In genomic region chr4:117886644-117887043, GRCm38 (mm10) we compare ENCODE assay signal across 8 mouse cellular contexts. TPM values are rescaled to one million over a fixed set of nuclear protein-coding genes. Genes with fewer than 3 reads are reported as not detected.
DNase-seq lines count a peak whose midpoint lies in the region; ATAC-seq and TF ChIP-seq lines count a peak whose summit lies in the region.

No protein-coding gene starts in this region.

- 2% methylated on average over 22 of the region's 24 CpGs for WGBS in heart, postnatal 0 days

- H3K9me3 ChIP-seq in heart, postnatal 0 days (replicated peaks; ENCODE audit: control insufficient read depth, low read length), result no peaks in the 10 kb centered on the region

- H3K4me1 ChIP-seq in heart, postnatal 0 days (ENCODE audit: control insufficient read depth, insufficient read depth), result peaks cover 4% of the 10 kb centered on the region; the same call in 1 of the 2 replicates

- peaks cover 25% of the 10 kb centered on the region for H3K36me3 ChIP-seq in heart, postnatal 0 days (replicated peaks; ENCODE audit: control insufficient read depth, insufficient read depth, low read length)

- H3K4me3 ChIP-seq in heart, postnatal 0 days (ENCODE audit: low read depth, low read length), result peak overlapping the region; percentile 90

- H3K27me3 ChIP-seq in heart, postnatal 0 days (ENCODE audit: control insufficient read depth, insufficient read depth, low read length), result no peaks in the 10 kb centered on the region

- H3K4me2 ChIP-seq in heart, postnatal 0 days (ENCODE audit: low read depth, low read length), result peak overlapping the region; percentile 97

- peak overlapping the region; percentile 77 for H3K9ac ChIP-seq in heart, postnatal 0 days (replicated peaks; ENCODE audit: low read depth, low read length)

- TF ChIP-seq EP300 in heart, postnatal 0 days (IDR thresholded peaks at IDR 0.05; ENCODE audit: low read depth), result no peak

- no peak for TF ChIP-seq CTCF in heart, postnatal 0 days (IDR thresholded peaks at IDR 0.05; ENCODE audit: low read depth)

- DNase-seq in cerebellum, adult 11-12 months, result peak; percentile 64
- no peak for DNase-seq in cerebellum, adult 18-20 months
- DNase-seq in R1 (ENCODE audit: low read depth, low spot score) (peak; percentile 54), liver (peak; percentile 63)
- DNase-seq in heart, postnatal 0 days (ENCODE audit: low spot score), result no peak
- no peak for DNase-seq in left cerebral cortex, postnatal 14 days (ENCODE audit: low spot score in 2 of 2)
- DNase-seq in left cerebral cortex, postnatal 4 days, result no peak

- intact Hi-C loops in left cerebral cortex, postnatal 14 days (cut with DNase I), result no loop called here
- intact Hi-C loops in left cerebral cortex, postnatal 4 days (cut with DNase I), result no loop called here

- peak overlapping the region; percentile 54 for H3K27ac ChIP-seq in heart, postnatal 0 days (ENCODE audit: low read depth)

- no peak for ATAC-seq in heart, postnatal 0 days (ENCODE audit: insufficient read depth, low read depth)
- ATAC-seq in monocyte, adult 5-6 weeks (replicated peaks; ENCODE audit: insufficient number of reproducible peaks, low FRiP score, low TSS enrichment, poor library complexity, severe bottlenecking), result peak; percentile 32

RNA-seq across cellular contexts. Expression of gene Atp6v0b, which starts 0.5 kb away (rescaled TPM):
- 314 and 356 TPM in 2 replicates for total RNA-seq in heart, postnatal 0 days (2014; rRNA removed; ENCODE audit: low replicate concordance)
- polyA plus RNA-seq in heart, postnatal 0 days (2015; fragmentation: Nextera tagmentation; extraction: Ambion mirVana), result 216 and 235 TPM in 2 replicates
- total RNA-seq in monocyte, adult 5-6 weeks (2017), result 121 to 188 TPM (median 178 TPM) in 3 replicates
- total RNA-seq in left cerebral cortex, postnatal 14 days (2021), result 100 to 1,000 TPM; 486 to 488 TPM
- total RNA-seq in left cerebral cortex, postnatal 4 days (2021), result 100 to 1,000 TPM; 306 to 331 TPM

RNA-seq across cellular contexts. Expression of gene B4galt2, which starts 3.4 kb away (rescaled TPM):
- total RNA-seq in heart, postnatal 0 days (2014; rRNA removed; ENCODE audit: low replicate concordance), result 33.0 and 35.9 TPM in 2 replicates
- 5.9 and 6.1 TPM in 2 replicates for polyA plus RNA-seq in heart, postnatal 0 days (2015; fragmentation: Nextera tagmentation; extraction: Ambion mirVana)
- total RNA-seq in monocyte, adult 5-6 weeks (2017), result not detected in 3 replicates
- total RNA-seq in left cerebral cortex, postnatal 14 days (2021), result 100 to 1,000 TPM; 136 to 144 TPM
- total RNA-seq in left cerebral cortex, postnatal 4 days (2021), result 100 to 1,000 TPM; 168 to 172 TPM

RNA-seq across cellular contexts. Expression of gene Dph2, which starts 5.2 kb away (rescaled TPM):
- 10.2 and 14.8 TPM in 2 replicates for total RNA-seq in heart, postnatal 0 days (2014; rRNA removed; ENCODE audit: low replicate concordance)
- polyA plus RNA-seq in heart, postnatal 0 days (2015; fragmentation: Nextera tagmentation; extraction: Ambion mirVana), result 6.1 and 7.2 TPM in 2 replicates
- total RNA-seq in monocyte, adult 5-6 weeks (2017), result 2.1 to 15.0 TPM (median 4.2 TPM) in 3 replicates
- total RNA-seq in left cerebral cortex, postnatal 14 days (2021), result 1 to 10 TPM; 9.0 to 9.1 TPM
- 10 to 100 TPM; 12.9 to 15.1 TPM for total RNA-seq in left cerebral cortex, postnatal 4 days (2021)

RNA-seq across cellular contexts. Expression of gene Ccdc24, which starts 14.3 kb away (rescaled TPM):
- total RNA-seq in heart, postnatal 0 days (2014; rRNA removed; ENCODE audit: low replicate concordance), result 1.4 and 1.6 TPM in 2 replicates
- polyA plus RNA-seq in heart, postnatal 0 days (2015; fragmentation: Nextera tagmentation; extraction: Ambion mirVana), result 0.27 and 0.45 TPM in 2 replicates
- not detected in 3 replicates for total RNA-seq in monocyte, adult 5-6 weeks (2017)
- 1 to 10 TPM; 2.1 to 2.8 TPM for total RNA-seq in left cerebral cortex, postnatal 14 days (2021)
- 1 to 10 TPM; 6.0 to 8.2 TPM for total RNA-seq in left cerebral cortex, postnatal 4 days (2021)

RNA-seq across cellular contexts. Expression of gene Ipo13, which starts 28.2 kb away (rescaled TPM):
- 23.3 and 23.5 TPM in 2 replicates for total RNA-seq in heart, postnatal 0 days (2014; rRNA removed; ENCODE audit: low replicate concordance)
- polyA plus RNA-seq in heart, postnatal 0 days (2015; fragmentation: Nextera tagmentation; extraction: Ambion mirVana), result 30.3 and 31.8 TPM in 2 replicates
- total RNA-seq in monocyte, adult 5-6 weeks (2017), result 4.4 to 15.6 TPM (median 7.5 TPM) in 3 replicates
- 100 to 1,000 TPM; 124 to 125 TPM for total RNA-seq in left cerebral cortex, postnatal 14 days (2021)
- total RNA-seq in left cerebral cortex, postnatal 4 days (2021), result 100 to 1,000 TPM; 112 to 114 TPM

Comparison
In these comparisons a context has a peak if more than half of its experiments do, and no peak if none do; other contexts are left out.
1. DNase-seq: peak in cerebellum, adult 11-12 months (single experiment), R1 (single experiment) and liver (single experiment); none in cerebellum, adult 18-20 months (0 of 2), heart, postnatal 0 days (single experiment), left cerebral cortex, postnatal 14 days (0 of 2) and left cerebral cortex, postnatal 4 days (single experiment).
2. RNA of gene B4galt2, which starts 3.4 kb away (total RNA-seq): 168 to 172 TPM in left cerebral cortex, postnatal 4 days, 136 to 144 TPM in left cerebral cortex, postnatal 14 days and 33.0 to 35.9 TPM in heart, postnatal 0 days; not detected in monocyte, adult 5-6 weeks; every median in the first group is over 10 times any median in the second.